ENCODE assay signal across 12 mouse cellular contexts in the genomic region with DNA sequence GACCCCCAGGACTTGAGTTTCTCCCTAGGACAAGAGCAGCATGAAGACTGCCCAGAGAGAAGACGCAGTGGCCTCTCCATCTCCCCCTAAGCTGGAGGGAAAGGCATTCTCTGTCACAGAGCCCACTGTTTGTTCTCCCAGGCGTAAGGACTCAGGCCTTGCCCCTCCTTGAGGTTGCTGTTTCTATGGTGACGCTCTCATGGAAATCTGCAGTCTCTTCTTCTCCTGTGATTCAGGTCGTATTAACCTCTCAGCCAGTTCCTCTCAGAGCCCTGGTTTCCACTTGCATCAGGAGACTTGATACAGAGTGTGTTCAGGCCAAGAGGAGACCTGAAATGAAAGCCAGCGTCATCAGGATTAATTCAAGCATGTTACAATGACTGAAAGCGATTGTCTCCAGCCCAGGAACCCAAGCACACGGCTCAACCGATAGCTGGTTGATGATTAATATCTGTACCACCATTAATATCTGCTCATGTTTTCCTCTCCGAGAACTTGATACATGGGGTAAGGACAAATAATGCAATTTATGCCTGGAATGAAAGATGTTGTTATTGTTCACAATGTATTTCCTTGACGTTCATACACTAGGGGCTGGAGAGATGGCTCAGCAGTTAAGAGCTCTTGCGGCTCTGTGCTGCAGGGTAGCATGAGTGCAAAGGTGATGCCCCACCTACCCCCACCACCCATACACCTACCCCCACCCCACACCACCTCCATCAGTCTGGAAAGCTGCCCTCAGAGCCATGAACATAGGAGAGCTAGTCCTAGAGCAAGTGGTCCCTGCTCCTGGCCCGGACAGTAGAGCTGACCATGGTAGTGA. TPM values are rescaled to one million over a fixed set of nuclear protein-coding genes. Genes with fewer than 3 reads are reported as not detected.
DNase-seq lines count a peak whose midpoint lies in the region; ATAC-seq and TF ChIP-seq lines count a peak whose summit lies in the region.
"Had no signal": no experiment of that assay in that cellular context is flagged by ENCODE, and none has a peak within 500 bp of the region (broad histone marks: within the 10 kb centered on the region; RNA-seq: fewer than 3 reads in every experiment).

No protein-coding gene starts in this region.

- ATAC-seq in lung, embryonic 16.5 days (ENCODE audit: low read depth), result no peak
- ATAC-seq in forebrain, embryonic 11.5 days (replicated peaks; ENCODE audit: low FRiP score), result peak; percentile 58; the same call in 1 of the 2 replicates
- 0 out of 2 replicates have a peak, but pooled peaks have one; percentile 36 for ATAC-seq in stomach, postnatal 0 days (ENCODE audit: low FRiP score, low TSS enrichment)
- ATAC-seq in liver, embryonic 11.5 days (replicated peaks; ENCODE audit: low FRiP score), result no peak

- no peak for DNase-seq in lung, postnatal 10 days
- no peak for DNase-seq in forebrain, embryonic 11.5 days (ENCODE audit: low spot score)
- peak; percentile 54 for DNase-seq in midbrain, embryonic 10.5 days (ENCODE audit: low spot score)
- DNase-seq in stomach, postnatal 0 days (ENCODE audit: low spot score), result no peak
- no peak for DNase-seq in liver, embryonic 11.5 days (ENCODE audit: low spot score)
- DNase-seq in left cerebral cortex, postnatal 14 days (ENCODE audit: low spot score in 2 of 2), result no peak
- DNase-seq: adrenal gland, postnatal 14 days; gastrocnemius, postnatal 10 days; right cerebral cortex, adult 18-20 months; thymus, postnatal 4 days had no signal

- 45% methylated on average over 12 of the region's 12 CpGs for WGBS in lung, embryonic 16.5 days
- WGBS in forebrain, embryonic 11.5 days, result 50% methylated on average over 12 of the region's 12 CpGs
- WGBS in midbrain, embryonic 10.5 days, result 57% methylated on average over 12 of the region's 12 CpGs
- 52% methylated on average over 12 of the region's 12 CpGs for WGBS in stomach, postnatal 0 days
- 74% methylated on average over 12 of the region's 12 CpGs for WGBS in liver, embryonic 11.5 days

- H3K9me3 ChIP-seq in lung, embryonic 16.5 days (ENCODE audit: control insufficient read depth, low read length), result no peaks in the 10 kb centered on the region
- no peaks in the 10 kb centered on the region for H3K9me3 ChIP-seq in forebrain, embryonic 11.5 days (ENCODE audit: control insufficient read depth, low read length)
- no peaks in the 10 kb centered on the region for H3K9me3 ChIP-seq in midbrain, embryonic 10.5 days (replicated peaks)
- H3K9me3 ChIP-seq in stomach, postnatal 0 days (ENCODE audit: control insufficient read depth, low read length), result no peaks in the 10 kb centered on the region
- H3K9me3 ChIP-seq in liver, embryonic 11.5 days (ENCODE audit: control insufficient read depth, low read length), result no peaks in the 10 kb centered on the region

- TF ChIP-seq EP300 in stomach, postnatal 0 days (optimal IDR thresholded peaks at IDR 0.05), result no peak

- intact Hi-C loops in left cerebral cortex, postnatal 14 days (cut with DNase I), result no loop called here

- peak overlapping the region; percentile 25; the same call in 1 of the 2 replicates for H3K27ac ChIP-seq in lung, embryonic 16.5 days (ENCODE audit: low read length)
- H3K27ac ChIP-seq in forebrain, embryonic 11.5 days (ENCODE audit: low read depth, low read length), result peak overlapping the region; percentile 51
- H3K27ac ChIP-seq in midbrain, embryonic 10.5 days (replicated peaks), result peak overlapping the region; percentile 84
- no peak overlapping the region for H3K27ac ChIP-seq in stomach, postnatal 0 days (replicated peaks)
- no peak overlapping the region for H3K27ac ChIP-seq in liver, embryonic 11.5 days (ENCODE audit: low read depth, low read length)
- H3K27ac ChIP-seq: macrophage had no signal

- no peaks in the 10 kb centered on the region for H3K36me3 ChIP-seq in lung, embryonic 16.5 days (ENCODE audit: control insufficient read depth, insufficient read depth, low read length)
- H3K36me3 ChIP-seq in forebrain, embryonic 11.5 days (ENCODE audit: control insufficient read depth, insufficient read depth, low read length), result no peaks in the 10 kb centered on the region
- H3K36me3 ChIP-seq in midbrain, embryonic 10.5 days, result no peaks in the 10 kb centered on the region
- H3K36me3 ChIP-seq in stomach, postnatal 0 days (ENCODE audit: control insufficient read depth, insufficient read depth, low read length), result no peaks in the 10 kb centered on the region
- no peaks in the 10 kb centered on the region for H3K36me3 ChIP-seq in liver, embryonic 11.5 days (ENCODE audit: control insufficient read depth, insufficient read depth, low read length)

- TF ChIP-seq CTCF in stomach, postnatal 0 days (IDR thresholded peaks at IDR 0.05; ENCODE audit: low read depth), result no peak

- no peaks in the 10 kb centered on the region for H3K27me3 ChIP-seq in lung, embryonic 16.5 days (ENCODE audit: control insufficient read depth, insufficient read depth, low read depth, low read length)
- H3K27me3 ChIP-seq in forebrain, embryonic 11.5 days (ENCODE audit: control insufficient read depth, insufficient read depth, low read length), result no peaks in the 10 kb centered on the region
- no peaks in the 10 kb centered on the region for H3K27me3 ChIP-seq in midbrain, embryonic 10.5 days (ENCODE audit: low read depth, poor library complexity, severe bottlenecking)
- H3K27me3 ChIP-seq in stomach, postnatal 0 days (ENCODE audit: control insufficient read depth, insufficient read depth, low read length), result no peaks in the 10 kb centered on the region
- H3K27me3 ChIP-seq in liver, embryonic 11.5 days (replicated peaks; ENCODE audit: control insufficient read depth, insufficient read depth, low read length), result no peaks in the 10 kb centered on the region

- H3K9ac ChIP-seq in lung, embryonic 16.5 days (ENCODE audit: low read length), result no peak overlapping the region
- peak overlapping the region; percentile 39; the same call in 1 of the 2 replicates for H3K9ac ChIP-seq in forebrain, embryonic 11.5 days (ENCODE audit: low read length)
- H3K9ac ChIP-seq in stomach, postnatal 0 days (ENCODE audit: low read length), result no peak overlapping the region
- no peak overlapping the region for H3K9ac ChIP-seq in liver, embryonic 11.5 days (ENCODE audit: low read depth, low read length)

- H3K4me3 ChIP-seq in lung, embryonic 16.5 days (ENCODE audit: low read length), result no peak overlapping the region
- no peak overlapping the region for H3K4me3 ChIP-seq in forebrain, embryonic 11.5 days (ENCODE audit: low read depth, low read length)
- H3K4me3 ChIP-seq in midbrain, embryonic 10.5 days, result peak overlapping the region; percentile 24; the same call in 1 of the 2 replicates
- no peak overlapping the region for H3K4me3 ChIP-seq in stomach, postnatal 0 days (ENCODE audit: low read depth, low read length)
- no peak overlapping the region for H3K4me3 ChIP-seq in liver, embryonic 11.5 days (ENCODE audit: low read depth, low read length)

- no peak overlapping the region for H3K4me2 ChIP-seq in lung, embryonic 16.5 days (ENCODE audit: low read depth, low read length)
- H3K4me2 ChIP-seq in forebrain, embryonic 11.5 days (ENCODE audit: low read depth, low read length, severe bottlenecking), result peak overlapping the region; percentile 5; the same call in 1 of the 2 replicates
- H3K4me2 ChIP-seq in stomach, postnatal 0 days (replicated peaks; ENCODE audit: low read depth), result no peak overlapping the region
- no peak overlapping the region for H3K4me2 ChIP-seq in liver, embryonic 11.5 days

- H3K4me1 ChIP-seq in lung, embryonic 16.5 days (replicated peaks; ENCODE audit: control insufficient read depth, insufficient read depth, low read length), result peaks cover 21% of the 10 kb centered on the region
- peaks cover 4% of the 10 kb centered on the region for H3K4me1 ChIP-seq in forebrain, embryonic 11.5 days (replicated peaks; ENCODE audit: control insufficient read depth, insufficient read depth, low read length)
- peaks cover 38% of the 10 kb centered on the region for H3K4me1 ChIP-seq in midbrain, embryonic 10.5 days
- H3K4me1 ChIP-seq in stomach, postnatal 0 days (replicated peaks; ENCODE audit: control insufficient read depth, insufficient read depth), result peaks cover 9% of the 10 kb centered on the region; the same call in 1 of the 2 replicates
- 0 out of 2 replicates have a peak, but pooled peaks cover 2% of the 10 kb centered on the region for H3K4me1 ChIP-seq in liver, embryonic 11.5 days (replicated peaks; ENCODE audit: control insufficient read depth, insufficient read depth, low read length)

RNA-seq across cellular contexts. Expression of gene Srsf10, which starts 22.0 kb away (rescaled TPM):
- 245 and 264 TPM in 2 replicates for polyA plus RNA-seq in lung, embryonic 16.5 days (2015; fragmentation: Nextera tagmentation; extraction: Ambion mirVana)
- 392 and 452 TPM in 2 replicates for polyA plus RNA-seq in forebrain, embryonic 11.5 days (2014; fragmentation: Nextera tagmentation; extraction: Ambion mirVana)
- 368 and 383 TPM in 2 replicates for polyA plus RNA-seq in midbrain, embryonic 10.5 days (2016; fragmentation: Nextera tagmentation; extraction: Ambion mirVana)
- 83.7 and 88.1 TPM in 2 replicates for polyA plus RNA-seq in stomach, postnatal 0 days (2015; fragmentation: Nextera tagmentation; extraction: Ambion mirVana)
- polyA plus RNA-seq in liver, embryonic 11.5 days (2014; fragmentation: Nextera tagmentation; extraction: Ambion mirVana), result 233 and 249 TPM in 2 replicates
- total RNA-seq in left cerebral cortex, postnatal 14 days (2021), result 10 to 100 TPM; 71.0 to 77.4 TPM

RNA-seq across cellular contexts. Expression of gene Pnrc2, which starts 40.1 kb away (rescaled TPM):
- polyA plus RNA-seq in lung, embryonic 16.5 days (2015; fragmentation: Nextera tagmentation; extraction: Ambion mirVana), result 217 and 224 TPM in 2 replicates
- polyA plus RNA-seq in forebrain, embryonic 11.5 days (2014; fragmentation: Nextera tagmentation; extraction: Ambion mirVana), result 220 and 234 TPM in 2 replicates
- polyA plus RNA-seq in midbrain, embryonic 10.5 days (2016; fragmentation: Nextera tagmentation; extraction: Ambion mirVana), result 216 and 225 TPM in 2 replicates
- 101 TPM in 2 replicates for polyA plus RNA-seq in stomach, postnatal 0 days (2015; fragmentation: Nextera tagmentation; extraction: Ambion mirVana)
- 133 and 147 TPM in 2 replicates for polyA plus RNA-seq in liver, embryonic 11.5 days (2014; fragmentation: Nextera tagmentation; extraction: Ambion mirVana)
- 10 to 100 TPM; 48.8 to 49.7 TPM for total RNA-seq in left cerebral cortex, postnatal 14 days (2021)

Comparison
In these comparisons a context has a peak if more than half of its experiments do, and no peak if none do; other contexts are left out.
1. ATAC-seq: peak in forebrain, embryonic 11.5 days (single experiment) and stomach, postnatal 0 days (single experiment); none in lung, embryonic 16.5 days (single experiment) and liver, embryonic 11.5 days (single experiment).
2. H3K27ac ChIP-seq: peak in lung, embryonic 16.5 days (single experiment), forebrain, embryonic 11.5 days (single experiment) and midbrain, embryonic 10.5 days (single experiment); none in stomach, postnatal 0 days (single experiment) and liver, embryonic 11.5 days (single experiment).